Mouse (Mus musculus) G1E-ER4 (cell line): Measurements from ENCODE around the gene Zfp13. TPM values are rescaled to one million over a fixed set of nuclear protein-coding genes. Genes with fewer than 3 reads are reported as not detected.

ENCODE experiments used
- GATA1 ChIP-seq: IDR thresholded peaks from one replicate; pipeline ENCODE4 v1.8.0; 2012; ENCODE audit warnings: low read length, inconsistent platforms
- polyA plus RNA-seq: library from polyadenylated mRNA; stranded (reverse); fragments of >175 nt; gene quantifications from 2 replicates; pipeline ENCODE4 v1.2.3, GENCODE M21; 2012

Zfp13 gene
- polyA plus RNA-seq, 1 experiment = 0.21 TPM

GRCm38 (mm10) chr17:23563595-23564367 is 35.5 kb downstream of the Zfp13 start, which contains the start of gene Zfp213:
Gene Zfp213 (minus strand): TSS chr17:23564238.
- TF ChIP-seq GATA1 = no peak

DNA sequence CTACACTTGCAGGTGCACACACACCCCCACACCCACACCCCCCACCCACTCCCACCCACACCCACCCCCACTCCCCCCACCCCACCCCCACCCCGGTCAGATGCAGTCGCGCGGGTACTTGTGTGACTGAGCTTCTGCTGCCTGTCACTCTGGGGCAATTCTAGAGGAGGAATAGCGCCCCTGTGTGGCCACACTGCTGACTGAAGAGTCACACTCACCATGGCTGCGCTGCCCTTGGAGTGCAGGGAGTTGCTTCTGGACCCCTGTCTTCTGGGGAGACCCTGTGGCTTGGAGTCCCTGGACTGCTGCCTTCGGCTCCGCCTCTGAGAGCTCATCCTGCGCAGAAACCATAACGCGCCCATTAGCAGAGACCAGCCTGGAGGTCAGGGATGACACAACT is 39.5 kb downstream of the Zfp13 start:
- TF ChIP-seq GATA1 = no peak

DNA sequence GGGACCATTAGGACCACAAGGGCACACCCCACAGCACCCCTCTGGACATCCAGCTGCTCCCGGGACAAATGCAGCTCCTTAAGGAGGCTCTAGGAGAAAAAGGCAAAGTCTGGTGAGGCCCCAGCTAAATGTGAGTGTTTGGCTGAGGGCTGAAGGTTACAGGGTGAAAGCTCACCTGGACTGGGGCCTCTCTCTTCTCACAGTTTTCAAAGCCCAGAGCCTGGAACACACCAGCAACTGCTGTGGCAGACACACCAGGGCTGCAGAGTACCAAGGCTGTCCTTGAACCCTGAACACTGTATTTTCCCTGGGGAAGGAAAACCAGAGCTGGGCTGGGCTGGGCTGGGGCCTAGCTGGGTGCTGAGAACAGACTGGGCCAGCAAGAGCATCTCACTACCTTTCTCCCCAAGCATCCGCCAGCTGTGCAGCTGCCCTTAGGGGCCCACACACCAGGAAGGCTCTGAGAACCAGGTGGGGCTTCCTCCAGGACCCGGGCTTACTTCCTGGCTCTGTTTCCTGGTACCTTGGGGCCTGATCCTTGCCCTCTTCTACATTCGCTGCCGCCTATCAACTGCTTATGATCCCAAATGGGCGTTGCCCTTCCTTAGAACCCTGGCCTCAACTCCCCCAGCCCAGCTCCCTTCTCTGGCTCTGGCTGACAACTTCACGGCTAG is 43.9 kb downstream of the Zfp13 start:
- TF ChIP-seq GATA1 = no peak

DNA sequence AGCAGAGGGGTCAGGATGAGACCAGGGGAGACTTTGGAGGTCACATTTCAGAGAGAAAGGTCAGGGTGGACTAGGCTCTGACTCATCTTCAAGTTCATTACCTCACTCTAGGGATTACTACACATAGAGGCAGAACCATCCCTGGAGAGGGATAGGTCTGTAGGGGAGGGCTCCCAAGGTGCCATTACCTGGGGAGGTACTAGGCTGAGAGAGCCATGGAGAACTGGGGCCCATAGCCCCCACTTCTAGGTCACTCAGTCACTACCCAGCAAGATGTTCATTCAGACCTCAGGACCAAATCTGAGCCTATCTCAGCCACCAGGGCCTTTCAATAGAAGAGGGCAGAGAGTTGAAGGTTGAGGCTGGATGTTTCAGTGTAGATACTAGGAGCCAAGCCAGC is 45.0 kb downstream of the Zfp13 start:
- TF ChIP-seq GATA1 = no peak

- TF ChIP-seq GATA1 = no peak
Measured at GRCm38 (mm10) chr17:23553634-23554120, 45.6 kb downstream of the Zfp13 start.

GRCm38 (mm10) chr17:23552896-23553633 is 46.2 kb downstream of the Zfp13 start:
- TF ChIP-seq GATA1 = no peak

- TF ChIP-seq GATA1 = no peak
Measured at GRCm38 (mm10) chr17:23551963-23552362, 47.3 kb downstream of the Zfp13 start.

- no peak for TF ChIP-seq GATA1
Measured at GRCm38 (mm10) chr17:23551416-23551815, 47.9 kb downstream of the Zfp13 start.

DNA sequence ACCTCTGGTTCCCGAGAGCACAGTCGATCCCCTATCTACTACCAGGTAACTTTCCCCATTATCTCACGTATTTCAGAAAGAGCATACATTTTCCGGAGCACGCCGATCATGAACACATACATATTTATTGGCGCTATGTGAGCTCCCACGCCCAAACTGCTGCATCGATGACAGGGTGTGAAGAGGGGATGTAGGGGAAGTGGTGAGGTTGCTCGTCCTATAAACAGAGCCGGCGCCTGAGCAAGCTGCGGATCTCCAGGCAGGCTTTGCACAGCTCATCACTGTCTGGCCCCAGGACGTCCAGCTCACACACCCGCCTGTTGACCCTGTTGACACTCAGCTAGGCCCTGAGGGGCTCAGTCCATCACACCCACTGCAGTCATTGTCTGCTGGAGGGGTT is 48.4 kb downstream of the Zfp13 start:
- no peak for TF ChIP-seq GATA1

DNA sequence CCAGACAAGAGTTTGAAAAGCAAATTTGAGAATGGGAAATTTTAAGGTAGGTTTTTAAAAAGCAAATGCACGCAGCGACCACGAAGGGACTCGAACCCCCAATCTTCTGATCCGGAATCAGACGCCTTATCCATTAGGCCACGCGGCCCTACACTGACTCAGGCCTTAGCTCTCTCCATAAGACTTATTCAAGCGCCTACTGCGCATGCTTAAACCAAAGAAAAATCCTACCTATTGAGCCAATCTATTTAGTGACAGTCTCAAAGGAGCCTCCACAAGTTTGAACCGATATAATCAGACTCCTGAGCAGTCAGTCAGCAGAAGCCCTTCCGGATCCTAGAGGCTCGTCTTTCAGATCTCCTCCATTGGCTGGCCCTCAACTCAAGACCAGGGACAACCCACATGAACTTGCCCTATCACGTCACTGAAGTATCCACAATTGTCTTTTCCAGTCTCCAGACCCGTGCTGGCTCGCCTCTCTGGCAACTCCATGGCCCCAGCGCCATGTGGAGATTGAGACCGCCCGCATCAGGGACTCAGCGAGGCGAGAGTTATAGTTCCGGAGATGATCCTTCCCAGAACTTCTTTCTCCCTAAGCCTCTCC is 49.0 kb downstream of the Zfp13 start:
- no peak for TF ChIP-seq GATA1

GRCm38 (mm10) chr17:23549441-23549840 is 49.8 kb downstream of the Zfp13 start:
- TF ChIP-seq GATA1 = no peak

DNA sequence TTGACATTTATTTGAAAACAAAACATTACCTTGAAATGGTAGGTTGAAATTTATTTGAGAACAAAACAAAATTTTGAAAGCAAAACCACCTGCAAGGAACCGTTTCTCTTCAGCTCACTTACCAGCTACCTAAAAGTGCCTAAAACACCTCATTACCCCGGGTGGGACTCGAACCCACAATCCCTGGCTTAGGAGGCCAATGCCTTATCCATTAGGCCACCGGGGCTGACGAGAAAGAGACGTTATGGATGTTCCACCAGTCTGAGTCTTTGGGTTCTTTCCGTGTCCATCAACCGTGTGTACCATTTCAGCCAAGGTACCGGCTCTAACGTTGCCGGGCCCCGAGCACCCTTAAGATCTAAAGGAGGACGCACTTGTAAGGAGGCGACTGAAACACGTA is 50.7 kb downstream of the Zfp13 start:
- no peak for TF ChIP-seq GATA1

DNA sequence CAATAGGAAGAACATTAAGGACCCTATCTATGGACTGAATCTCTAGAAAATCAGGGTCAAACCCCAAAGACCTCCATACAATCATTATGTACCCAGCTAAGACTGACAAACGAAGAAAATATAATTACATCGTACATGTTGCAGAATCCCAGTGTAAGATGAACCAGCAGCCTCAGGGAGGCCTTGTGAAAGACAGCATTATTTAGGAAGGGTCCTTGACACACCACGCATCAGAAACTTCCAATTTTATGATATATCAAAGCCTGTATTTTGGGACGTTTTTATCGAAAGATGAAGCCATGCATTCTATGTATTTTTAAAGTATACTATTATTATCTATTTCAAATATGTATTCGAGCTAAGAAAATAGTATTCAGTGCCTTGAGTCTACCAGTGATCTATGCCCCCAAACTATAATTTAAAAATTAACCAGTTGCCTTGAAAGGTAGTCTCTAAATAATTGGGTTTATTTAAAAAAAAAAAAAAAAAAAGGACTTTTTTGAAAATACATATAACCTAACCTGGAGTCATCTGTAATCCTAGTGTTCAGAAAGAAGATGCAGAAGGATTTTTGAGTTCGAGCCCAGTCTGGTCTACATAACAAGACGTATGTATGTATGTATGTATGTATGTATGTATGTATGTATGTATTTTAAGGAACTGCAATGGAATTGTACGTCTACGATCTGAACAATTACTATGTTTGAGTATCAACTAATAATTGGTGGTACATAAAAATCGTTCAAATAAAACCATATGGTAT is 51.4 kb downstream of the Zfp13 start:
- TF ChIP-seq GATA1 = no peak

DNA sequence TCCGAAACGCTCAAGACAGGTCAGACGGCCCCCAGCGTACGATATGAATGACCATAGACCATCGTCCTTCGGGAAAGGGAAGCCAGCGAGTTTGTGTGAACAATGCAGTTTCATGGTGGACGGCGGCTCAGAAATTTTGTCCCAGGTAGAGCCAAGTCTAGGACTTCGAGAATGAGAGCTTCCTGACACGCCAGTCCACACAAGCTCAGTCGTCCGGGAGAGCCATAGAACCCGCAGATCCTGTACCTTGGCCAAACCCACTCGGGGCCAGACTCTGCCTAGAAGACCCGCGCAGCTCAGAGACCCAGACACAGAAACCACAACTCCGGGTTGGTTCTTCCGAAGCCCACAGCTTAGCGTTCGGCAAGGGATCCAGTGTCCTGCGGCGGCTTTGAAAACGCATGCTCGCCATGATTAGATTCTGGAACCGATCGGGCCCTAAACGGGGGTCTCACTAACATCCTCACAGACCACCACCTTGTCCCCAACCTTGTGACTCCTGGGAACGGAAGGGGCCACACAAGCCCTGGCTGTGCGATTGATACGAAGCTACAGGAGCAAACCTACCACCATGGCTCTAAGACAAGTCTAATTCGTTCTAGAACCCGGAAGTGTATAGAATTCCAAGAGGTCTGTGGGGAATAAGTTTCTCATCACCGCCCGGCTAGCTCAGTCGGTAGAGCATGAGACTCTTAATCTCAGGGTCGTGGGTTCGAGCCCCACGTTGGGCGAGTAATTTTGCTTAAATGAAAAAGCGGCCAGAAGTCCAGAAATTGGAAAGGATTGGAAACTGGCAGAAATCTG is 52.4 kb downstream of the Zfp13 start:
- no peak for TF ChIP-seq GATA1
